Mouse (Mus musculus) frontal cortex, adult (tissue): ENCODE results near the gene Syna.

Experiments
- ATAC-seq: cut with Nextera tagmentation; 2 replicates; pipeline ENCODE4 v1.9.2; 2017; ENCODE audit warnings: mild to moderate bottlenecking, moderate library complexity, mixed read lengths; ENCODE audit not compliant: low TSS enrichment

Syna gene

DNA sequence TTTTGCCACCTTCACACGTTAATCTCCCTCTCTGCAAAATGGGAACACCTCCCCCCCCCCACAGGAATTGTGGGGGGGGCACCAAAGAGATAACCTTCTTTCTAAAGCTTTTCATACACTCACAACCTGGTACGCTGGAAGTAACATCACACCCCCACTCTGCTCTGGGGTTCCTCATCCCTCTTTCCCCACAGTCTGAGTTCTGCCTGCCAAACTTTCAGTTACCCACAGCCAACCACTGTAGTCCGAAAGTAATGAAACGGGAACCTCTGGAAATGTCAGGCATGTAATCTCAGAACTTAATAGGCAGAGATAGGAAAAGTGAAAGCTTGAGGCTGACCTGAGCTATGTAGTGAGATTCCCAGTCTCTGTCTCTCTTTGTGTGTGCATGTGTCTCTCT is 7.5 kb upstream of the Syna start:
- no peak for ATAC-seq

DNA sequence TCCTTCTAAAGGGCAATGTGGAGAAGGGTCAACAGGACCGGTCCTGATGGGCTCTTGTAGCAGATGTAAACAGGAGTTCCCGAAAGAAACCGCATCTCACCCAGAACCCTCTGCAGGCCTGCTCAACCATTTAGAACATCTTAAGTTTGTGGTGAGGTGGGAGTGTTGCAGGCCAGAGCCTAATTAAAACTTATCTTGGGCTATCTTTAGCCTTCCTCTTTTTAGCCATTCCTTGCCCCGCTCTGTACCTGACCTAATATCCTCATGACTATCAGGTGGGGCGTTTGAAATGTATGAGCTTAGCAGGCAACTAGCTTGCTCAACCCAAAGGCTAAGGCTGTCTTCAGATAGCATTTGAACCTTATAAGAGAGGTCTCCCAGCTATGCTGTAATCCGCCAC is 5.7 kb upstream of the Syna start:
- no peak for ATAC-seq

DNA sequence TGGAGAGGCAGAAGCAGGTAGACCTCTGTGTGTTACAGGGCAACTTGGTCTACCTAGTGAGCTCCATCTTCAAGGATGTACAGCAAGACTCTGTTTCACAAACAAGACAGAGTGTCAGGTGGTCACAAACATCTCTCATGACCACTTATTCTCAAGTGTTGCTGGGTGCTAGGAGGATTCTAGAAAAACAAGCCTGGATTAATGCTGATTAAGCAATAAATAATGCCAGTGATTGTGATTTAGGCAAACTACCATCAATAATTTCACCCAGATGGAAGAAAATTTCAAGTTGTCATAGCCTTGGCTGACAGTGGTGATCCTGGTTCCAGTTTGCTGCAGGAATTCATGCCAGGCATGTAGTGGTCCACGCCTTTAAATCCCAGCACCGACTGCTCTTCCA is 4.3 kb upstream of the Syna start:
- ATAC-seq: no peak

DNA sequence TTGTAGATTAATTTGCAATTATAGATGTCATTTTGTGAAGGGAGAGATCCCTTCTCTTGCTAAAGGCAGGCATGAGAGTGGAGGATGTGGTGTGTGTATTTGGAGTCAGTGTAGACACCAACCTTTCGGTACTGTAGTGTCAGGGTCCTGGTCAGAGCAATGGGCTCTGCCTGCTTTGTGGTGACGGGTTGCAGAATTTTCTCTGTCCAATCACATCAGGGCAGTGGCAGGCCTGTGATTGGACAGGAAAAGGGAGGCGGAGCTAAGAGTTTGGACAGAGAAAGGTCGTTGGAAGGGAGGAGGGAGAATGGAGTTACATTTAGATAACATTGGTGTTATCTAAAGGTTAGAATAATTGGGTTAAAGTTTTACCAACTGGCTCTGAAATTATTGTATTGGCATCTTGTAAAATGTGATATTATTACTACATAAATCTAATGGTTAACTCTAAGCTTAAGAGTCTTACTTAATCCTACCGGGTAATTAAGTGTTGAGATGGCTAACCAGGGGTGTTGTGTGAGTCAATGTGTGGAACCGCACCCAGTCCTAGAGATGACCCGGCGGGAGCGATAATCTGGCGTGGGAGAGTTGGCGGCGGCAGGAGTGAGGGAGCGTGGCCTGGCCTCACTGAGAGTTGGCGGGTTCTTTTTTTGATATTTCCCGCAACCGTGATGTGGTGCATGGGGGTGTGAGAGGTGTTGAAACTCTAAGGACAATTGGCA is 640 bp upstream of the Syna start:
- ATAC-seq: no peak

DNA sequence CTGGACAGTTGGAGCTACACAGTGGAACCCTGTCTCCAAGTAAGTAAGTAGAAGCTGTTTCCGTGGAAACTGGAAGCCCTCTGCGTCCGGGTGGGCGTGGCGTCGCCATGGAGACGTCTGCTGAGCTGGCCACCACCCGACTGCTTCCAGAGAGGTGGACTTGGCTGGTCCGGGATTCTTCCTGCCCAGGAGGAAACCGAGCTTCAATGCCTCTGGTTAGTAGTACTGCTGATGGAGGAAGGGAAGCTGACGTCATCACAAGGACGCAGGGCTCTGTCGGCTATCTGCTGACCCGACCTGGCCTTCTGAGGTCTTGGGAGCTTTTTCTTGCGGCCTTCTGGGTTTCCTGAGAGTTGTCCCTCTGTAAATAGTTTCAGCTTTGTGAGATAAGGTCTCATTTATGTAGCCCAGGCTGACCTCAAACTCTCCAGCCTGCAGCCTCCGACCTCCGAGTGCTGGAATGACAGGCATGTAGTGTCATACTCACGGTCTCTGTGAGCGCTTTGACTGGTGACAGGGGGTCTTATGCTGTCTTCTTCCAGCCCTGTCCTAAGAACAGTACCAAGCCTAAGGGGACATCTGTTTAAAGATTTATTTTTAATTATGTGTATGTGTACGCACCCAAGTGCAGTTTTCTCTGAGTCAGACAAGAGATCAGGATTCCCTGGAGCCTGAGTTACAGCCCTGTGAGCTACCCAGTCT is 4.4 kb downstream of the Syna start:
- ATAC-seq: peak; percentile 41

DNA sequence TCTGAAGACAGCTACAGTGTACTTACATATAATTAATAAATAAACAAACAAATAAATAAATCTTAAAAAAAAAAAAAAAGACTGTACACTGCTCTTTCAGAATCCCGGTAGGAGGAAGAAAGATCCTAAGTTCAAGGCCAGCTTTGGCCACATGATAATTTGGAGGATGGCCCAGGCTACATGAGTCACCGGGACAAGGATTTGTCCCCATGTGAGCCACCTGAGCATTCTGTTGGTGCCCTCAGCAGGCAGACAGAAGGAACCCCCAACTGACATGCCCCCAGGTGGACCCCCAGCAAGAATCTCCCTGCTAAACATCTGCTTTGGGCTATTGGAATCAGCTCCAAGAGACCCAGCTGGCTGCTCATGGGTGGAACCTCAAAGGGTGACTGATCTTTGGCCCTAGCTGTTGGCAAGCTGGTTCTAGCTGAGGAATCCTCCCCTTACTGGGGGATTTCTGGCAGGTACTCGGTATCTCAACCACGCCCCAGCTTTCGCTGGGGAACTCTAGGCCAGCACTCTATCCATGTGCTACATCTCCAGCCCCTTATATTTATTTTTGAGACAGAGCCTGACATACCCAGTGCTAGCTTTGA is 5.9 kb downstream of the Syna start:
- no peak for ATAC-seq

DNA sequence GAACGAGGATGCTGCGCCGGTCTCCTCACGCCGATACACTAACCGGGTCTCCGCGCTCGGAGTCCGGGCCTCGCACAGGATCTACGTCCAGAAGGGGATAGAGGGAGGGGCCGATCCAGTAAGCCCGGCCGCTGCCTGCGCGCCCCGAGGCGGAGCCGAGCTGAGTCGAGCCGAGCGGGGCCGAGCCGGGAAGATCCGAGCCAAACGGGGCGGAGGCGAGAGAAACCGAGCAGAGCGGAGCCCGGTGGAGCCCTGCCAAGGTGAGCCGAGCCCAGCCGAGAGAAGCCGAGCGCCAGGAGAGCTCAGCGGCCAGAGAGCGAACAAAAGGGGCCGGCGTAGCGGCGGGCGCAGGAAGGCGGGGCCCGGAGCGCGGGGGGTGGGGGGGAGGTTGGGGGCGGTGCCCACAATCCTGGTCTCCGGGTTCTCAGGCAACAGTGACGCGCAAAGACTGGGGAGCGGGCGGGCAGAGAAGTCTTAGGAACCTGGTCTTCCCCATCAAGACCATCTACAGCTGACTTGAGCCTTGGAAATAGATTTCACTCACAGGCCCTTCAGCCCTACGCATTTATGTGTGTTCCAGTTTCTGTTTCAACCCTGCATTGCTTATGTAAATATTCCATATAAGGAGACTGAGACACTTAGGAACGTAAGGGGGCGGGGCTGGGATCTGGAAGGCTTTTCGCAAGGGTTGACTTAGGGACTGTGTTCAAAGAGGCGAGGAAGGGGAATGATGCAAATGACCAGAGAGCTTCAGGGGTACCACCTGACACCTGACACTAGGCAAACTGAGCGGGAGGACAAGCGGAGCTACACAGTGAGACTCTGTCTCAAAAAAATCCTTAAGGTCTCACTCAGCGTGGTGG is 7.6 kb downstream of the Syna start, which contains the start of gene Clip2:
Clip2 (minus strand) TSS at position 325 of the 863 bp plus-strand sequence.
- ATAC-seq: peak; percentile 76

DNA sequence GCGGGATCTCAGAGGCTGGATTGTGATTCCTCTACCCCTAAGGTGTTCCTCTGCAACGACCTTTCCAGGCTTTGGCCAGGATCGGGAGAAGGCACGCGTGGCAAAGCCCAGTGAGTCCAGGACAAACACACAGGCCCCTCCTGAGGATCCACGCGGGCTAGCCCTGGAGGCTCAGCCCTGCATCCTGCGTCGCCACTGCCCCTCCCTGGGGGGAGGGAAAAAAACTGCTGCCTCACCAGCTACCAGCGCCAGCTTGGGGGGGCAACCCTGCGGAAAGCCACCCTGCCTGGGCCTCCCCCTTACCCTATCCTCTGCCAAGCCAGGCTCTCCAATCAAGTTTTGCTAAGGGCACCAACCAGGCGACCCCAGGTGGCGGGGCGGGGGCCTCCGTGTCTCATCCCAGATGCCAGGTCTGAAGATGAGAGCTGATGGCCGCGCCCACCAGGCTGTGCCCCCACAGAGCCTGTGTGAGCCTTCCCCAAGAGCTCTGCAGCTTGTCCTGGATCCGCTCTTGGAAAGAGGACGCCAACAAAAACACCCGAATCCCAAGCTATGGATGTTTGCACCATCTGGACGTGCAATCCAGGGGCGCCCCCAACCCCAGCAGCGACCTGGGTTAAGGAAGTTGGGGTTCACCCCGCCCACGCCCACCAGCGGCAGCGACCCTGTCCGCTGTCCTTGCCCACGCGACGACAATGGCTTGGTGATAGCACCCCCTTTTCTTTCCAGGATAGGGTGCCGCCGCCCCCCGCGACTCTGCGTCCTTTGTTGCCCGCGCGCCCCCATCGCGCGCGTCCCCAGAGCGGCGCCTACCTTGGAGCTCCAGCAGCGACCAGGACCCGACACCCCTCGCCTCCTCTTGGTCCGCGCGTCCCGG is 8.5 kb downstream of the Syna start:
- peak; percentile 20; the same call in 1 of the 2 replicates for ATAC-seq

DNA sequence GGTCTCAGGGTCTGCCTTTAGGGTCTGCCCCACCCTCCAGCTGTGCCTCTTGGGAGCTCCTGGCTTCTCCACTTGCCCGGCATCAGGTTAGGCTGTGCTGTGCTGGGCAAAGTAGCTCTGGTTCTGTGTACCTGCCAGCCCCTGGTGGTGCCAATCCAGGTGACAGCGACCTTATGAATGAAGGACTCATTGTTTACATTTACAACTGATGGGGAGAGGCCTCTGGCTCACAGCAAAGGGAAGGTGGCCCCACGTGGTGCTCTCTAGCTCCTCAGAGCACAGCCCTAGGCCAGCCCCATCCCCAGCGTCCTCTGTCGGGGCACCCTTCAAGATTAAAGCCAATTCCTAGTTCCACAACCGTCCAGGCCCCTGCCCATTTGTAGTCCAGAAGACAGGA is 9.1 kb downstream of the Syna start:
- ATAC-seq: no peak

DNA sequence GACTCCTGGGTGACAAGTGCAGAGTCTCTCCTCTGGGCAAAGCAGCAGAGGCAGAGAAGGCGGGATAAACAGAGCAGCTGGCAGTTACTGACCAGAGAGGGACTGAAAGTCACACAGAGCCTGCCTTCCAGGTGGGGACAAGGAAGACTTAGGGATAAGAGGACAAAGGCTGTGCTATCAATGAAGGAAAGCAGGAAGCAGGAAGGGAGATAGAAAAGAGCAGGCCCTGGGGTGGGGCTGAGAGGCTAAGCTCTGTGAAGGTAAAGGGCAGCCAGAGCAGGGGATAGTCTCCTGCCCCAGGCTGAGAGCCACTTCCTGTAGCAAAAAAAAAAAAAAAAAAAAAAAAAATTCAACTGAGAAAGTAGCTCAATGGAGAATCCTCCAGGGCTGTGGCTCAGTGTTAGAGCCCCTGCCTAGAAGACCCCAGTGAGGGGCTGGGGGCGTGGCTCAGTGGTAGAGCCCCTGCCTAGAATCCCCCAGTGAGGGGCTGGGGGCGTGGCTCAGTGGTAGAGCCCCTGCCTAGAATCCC is 10.3 kb downstream of the Syna start:
- ATAC-seq: no peak

DNA sequence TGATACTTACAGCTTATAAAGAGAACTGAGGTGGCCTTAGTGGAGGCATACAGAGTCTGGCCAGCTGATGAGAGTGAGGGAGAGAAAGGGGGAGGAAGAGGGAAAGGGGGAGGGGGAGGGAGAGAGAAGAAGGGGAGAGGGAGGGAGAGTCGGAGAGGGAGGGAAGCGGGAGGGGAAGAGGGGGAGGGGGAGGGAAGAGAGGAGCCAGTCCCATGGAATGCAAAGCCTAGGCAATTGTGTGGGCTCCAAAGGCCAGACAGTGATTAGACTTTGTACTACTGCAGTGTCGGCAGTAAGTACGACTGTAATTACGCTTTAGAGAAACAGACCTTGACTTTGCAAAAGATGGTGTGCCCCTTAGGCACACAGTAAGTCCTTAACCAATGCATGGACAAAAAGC is 11.7 kb downstream of the Syna start:
- no peak for ATAC-seq

DNA sequence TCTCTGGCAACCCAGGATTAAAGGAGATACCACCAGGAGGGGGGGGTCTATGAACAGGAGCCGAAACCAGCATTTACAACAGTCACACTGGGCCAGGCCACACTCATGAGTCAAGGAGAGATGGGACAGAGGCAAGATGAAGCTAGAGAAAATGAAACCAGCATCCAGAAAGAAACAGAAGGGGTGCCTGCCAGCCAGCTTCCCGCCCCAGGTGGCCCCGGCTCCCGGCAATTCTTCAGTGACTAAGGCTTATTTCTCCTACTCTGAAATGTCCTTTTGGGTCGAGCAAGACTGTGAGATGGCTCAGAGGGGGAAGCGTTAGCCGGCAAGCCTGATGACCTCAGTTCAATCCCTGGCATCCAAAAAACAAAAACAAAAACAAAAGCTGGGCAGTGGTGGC is 13.2 kb downstream of the Syna start:
- no peak for ATAC-seq

DNA sequence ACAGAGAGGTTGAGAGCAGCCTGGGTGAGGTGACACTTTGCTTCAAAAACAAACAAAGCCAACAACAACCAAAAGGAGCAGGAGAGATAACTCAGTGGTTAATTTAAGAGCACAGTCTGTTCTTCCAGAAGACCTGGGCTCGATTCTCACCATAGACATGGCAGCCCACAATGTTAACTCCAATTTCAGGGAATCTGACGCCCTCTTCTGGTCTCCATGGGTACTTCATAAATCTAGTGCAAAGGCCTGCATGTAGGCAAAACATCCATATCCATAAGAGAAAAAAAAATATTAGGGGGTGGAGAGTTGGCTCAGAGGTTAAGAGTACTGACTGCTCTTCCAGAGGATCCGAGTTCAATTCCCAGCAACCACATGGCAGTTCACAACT is 14.7 kb downstream of the Syna start:
- ATAC-seq: no peak

DNA sequence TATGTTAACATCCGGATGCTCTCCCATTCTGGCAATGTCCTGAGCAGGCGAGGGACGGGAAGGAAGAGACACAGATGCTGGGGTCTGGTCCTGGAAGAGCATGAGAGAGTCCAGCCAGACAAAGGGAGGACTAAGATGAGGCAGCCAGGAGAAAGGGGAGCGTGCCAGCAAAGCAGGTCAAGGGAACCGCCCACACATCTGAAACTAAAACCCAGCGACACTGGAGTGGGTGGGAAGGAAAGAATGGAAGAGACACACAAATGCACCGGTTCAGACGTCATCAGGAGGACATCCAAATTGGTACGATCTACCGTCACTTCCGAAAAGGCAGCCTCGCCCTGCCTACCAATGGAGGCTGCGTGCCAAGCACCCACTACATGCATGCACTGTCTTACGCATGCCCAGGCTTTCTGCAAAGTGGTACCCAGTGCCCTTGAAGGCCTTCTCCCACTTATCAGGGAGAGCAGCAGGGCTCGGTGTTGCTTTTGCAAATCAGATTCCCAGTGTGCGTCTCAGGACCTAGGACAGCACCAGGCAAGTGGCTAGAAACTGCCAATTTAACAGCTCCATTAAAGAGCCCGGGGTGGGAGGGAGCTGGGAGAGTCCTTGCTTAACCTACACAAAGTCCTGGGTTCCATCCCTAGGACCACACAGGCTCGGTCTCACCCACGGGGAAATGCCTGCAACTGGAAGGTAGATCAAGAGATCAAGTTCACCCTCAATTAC is 15.3 kb downstream of the Syna start:
- ATAC-seq: peak; percentile 65

DNA sequence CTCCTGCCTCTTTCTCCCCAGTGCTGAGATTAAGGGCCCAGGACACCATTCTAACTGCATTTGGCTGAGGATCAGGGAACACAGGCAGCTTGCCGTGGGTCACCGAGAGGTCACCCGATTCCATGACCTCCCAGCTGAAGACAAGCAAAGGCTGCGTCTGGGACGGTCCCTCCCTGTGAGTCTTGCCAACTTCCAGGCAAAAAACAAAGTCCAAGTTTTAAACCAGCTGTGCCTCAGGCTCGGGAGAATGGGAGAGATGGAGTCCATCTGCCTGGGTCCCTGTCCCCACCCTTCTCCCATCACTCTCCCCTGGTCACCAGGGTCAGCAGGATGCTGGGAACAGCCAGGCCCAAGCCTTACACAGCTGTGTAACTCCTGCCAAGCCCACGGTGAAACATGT is 18.3 kb downstream of the Syna start:
- ATAC-seq: no peak

DNA sequence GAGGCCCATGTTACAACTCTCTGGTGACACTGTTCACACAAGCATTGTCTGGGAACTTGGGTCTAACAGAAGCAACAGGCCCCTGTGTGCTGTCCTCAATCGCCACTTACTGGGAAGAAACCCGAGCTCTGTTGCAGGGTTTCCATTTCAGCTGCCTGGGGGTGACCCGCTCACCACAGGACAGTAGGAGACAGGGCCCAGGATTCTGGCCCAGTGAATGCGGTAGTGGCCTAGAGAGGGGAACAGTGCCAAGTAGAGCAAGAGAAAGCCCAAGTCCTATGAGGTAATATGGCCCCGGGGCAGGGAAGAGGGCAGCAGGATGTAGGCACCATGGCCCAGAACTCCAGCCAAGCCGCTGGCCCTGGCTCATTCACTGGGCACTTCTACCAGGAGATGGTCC is 19.1 kb downstream of the Syna start:
- no peak for ATAC-seq

DNA sequence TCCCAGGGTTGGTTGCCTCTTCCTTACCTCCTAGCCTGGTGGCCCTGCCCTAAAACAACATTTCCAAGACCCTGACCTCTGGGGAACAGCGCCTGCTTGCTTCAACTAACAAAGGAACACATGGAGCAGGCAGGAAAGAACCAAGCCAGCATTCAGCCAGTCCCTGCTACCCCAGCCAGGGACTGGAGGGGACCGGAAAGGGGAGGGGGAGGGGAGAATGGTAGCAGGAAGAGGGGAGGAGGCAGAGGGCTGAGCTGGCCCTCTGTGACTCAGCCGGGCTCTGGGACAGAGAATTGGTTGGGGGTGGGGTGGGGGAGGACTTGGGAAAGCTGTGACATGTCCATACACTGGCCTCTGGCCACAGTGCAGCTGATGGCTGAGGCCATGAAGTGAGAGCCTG is 20.1 kb downstream of the Syna start:
- ATAC-seq: peak; percentile 33

DNA sequence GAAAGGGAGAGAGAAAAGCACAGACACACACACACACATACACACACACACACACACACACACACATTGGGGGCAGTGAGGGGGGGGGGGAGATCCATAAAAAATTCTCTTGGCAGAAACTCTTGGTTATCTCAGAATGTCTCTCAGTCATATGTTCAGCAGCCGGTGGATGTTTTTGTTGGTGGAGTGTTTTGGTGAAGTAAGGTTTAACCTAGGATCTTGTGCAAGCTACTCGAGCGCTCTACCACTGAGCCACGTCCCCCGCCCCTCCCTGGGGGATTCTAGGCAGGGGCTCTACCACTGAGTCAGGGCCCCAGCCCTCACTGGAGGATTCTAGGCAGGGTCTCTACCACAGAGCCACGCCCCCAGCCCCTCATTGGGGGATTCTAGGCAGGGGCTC is 23.9 kb downstream of the Syna start:
- ATAC-seq: no peak

DNA sequence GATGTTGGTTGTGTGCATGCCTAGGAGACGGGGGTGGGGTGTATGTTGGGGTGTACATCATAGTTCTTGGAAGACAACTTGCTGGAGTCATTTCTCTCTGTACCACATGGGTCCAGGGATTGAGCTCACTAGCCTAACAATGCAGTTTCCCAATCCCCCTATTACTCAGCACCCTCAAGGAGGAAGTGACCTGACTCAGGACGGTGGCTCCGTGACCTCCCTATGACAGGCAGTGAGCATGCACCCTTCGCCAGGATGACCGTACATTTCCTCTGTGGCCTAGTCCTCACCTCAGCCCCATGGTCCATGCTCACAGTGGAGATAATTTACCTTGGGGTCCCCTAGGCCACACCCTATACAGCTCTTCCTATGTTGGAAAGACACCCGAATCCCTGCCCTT is 27.6 kb downstream of the Syna start:
- no peak for ATAC-seq

DNA sequence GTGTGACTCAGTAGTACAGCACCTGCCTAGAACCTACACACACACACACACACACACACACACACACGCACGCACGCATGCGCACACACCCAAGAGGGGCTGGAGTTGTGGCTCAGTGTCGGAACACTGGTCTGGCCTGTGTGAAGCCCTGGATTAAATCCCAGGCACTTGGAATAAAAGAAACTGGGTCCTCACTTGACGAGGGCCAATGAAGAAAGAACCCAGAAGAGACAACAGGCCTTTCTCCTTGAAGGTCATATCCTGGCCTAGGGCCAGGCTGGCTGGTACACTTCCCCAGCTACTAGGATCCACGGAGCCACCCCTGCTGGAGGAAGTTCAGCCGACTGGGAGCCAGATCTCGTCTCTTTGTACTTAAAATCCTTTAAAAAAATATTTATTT is 28.4 kb downstream of the Syna start:
- peak; percentile 13; the same call in 1 of the 2 replicates for ATAC-seq
